11 mouse cellular contexts compared by ENCODE assay signal in the genomic region with DNA sequence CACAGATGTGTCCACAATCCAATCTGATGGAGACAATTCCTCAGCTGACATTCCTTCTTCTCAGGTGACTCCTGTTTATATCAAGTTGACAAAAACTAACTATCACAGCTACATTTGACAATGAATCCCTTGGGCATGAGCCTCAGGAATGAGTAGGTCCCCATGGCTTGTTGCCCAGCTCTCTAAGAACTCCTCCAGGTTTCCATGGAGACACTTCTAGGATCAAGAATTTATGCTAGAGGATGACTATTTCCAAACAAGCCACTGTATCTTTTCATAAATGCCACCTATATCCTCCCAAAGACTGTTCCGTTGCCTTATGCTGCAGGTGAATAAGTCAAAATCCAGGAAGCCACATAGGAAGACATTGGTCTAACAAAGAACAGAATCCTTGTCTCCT.
DNase-seq lines count a peak whose midpoint lies in the region; ATAC-seq and TF ChIP-seq lines count a peak whose summit lies in the region.
"Had no signal": no experiment of that assay in that cellular context is flagged by ENCODE, and none has a peak within 500 bp of the region (broad histone marks: within the 10 kb centered on the region; RNA-seq: fewer than 3 reads in every experiment).

No protein-coding gene starts in this region.

- H3K27ac ChIP-seq in heart, adult 2 months: peak overlapping the region; percentile 60; the same call in 1 of the 2 replicates
- H3K27ac ChIP-seq in brown adipose tissue, adult 24 weeks (replicated peaks; ENCODE audit: low read depth, low read length): peak overlapping the region; percentile 91

- peaks cover 8% of the 10 kb centered on the region for H3K4me1 ChIP-seq in heart, adult 2 months (ENCODE audit: control insufficient read depth, insufficient read depth, low read length)
- peaks cover 5% of the 10 kb centered on the region; the same call in 1 of the 2 replicates for H3K4me1 ChIP-seq in brown adipose tissue, adult 24 weeks (ENCODE audit: control insufficient read depth, insufficient read depth, insufficient read length, low read length)
- H3K4me1 ChIP-seq: megakaryocyte, embryonic 14.5 days had no signal

- no peaks in the 10 kb centered on the region for H3K27me3 ChIP-seq in heart, adult 2 months (ENCODE audit: control insufficient read depth, insufficient read depth, low read length)
- H3K27me3 ChIP-seq: CH12.LX had no signal

- WGBS in heart, adult 2 months: 53% methylated on average over 1 of the region's 1 CpGs

- no peak for ATAC-seq in cerebellum, adult (ENCODE audit: insufficient number of reproducible peaks, low FRiP score, low TSS enrichment)

- TF ChIP-seq EP300 in heart, adult 2 months (IDR thresholded peaks at IDR 0.05; ENCODE audit: insufficient read depth, low read depth, low read length): no peak

- no peak for TF ChIP-seq POLR2A in heart, adult 2 months (IDR thresholded peaks at IDR 0.05; ENCODE audit: insufficient read depth, low read depth, low read length)

- no peak overlapping the region for H3K4me3 ChIP-seq in heart, adult 2 months
- H3K4me3 ChIP-seq in brown adipose tissue, adult 24 weeks (ENCODE audit: insufficient read depth, low read depth, low read length): no peak overlapping the region
- H3K4me3 ChIP-seq: megakaryocyte, embryonic 14.5 days had no signal

- no peak for DNase-seq in heart, adult 2 months
- no peak for DNase-seq in heart, postnatal 25 days (ENCODE audit: low spot score)
- DNase-seq in layer of hippocampus, adult 9-11 months: peak; percentile 43
- DNase-seq in layer of hippocampus, adult 9-10 months (ENCODE audit: low spot score): no peak
- peak; percentile 33 to 36 for DNase-seq in left cerebral cortex, postnatal 36 days (ENCODE audit: low spot score in 2 of 2)
- DNase-seq in urinary bladder, postnatal 4 days (ENCODE audit: low spot score in 2 of 2): no peak
- DNase-seq: thymus, adult 18-20 months had no signal

- peaks cover 2% of the 10 kb centered on the region for H3K36me3 ChIP-seq in heart, adult 2 months (ENCODE audit: control insufficient read depth, insufficient read depth, low read length)

- no peaks in the 10 kb centered on the region for H3K79me2 ChIP-seq in heart, adult 2 months (replicated peaks; ENCODE audit: control insufficient read depth, insufficient read depth, low read length)

- TF ChIP-seq CTCF in heart, adult 2 months (IDR thresholded peaks at IDR 0.05): no peak

- intact Hi-C loops in heart, adult 2 months (cut with DNase I): loop anchor here (1.0 to 2.0 kb wide), 3 partner anchors 26 to 206 kb away; no protein-coding TSS in a partner anchor
- intact Hi-C loops in heart, postnatal 25 days (cut with DNase I): no loop called here
- intact Hi-C loops in left cerebral cortex, postnatal 36 days (cut with DNase I): loop anchor here (2.0 kb wide), 1 partner anchor 66 kb away; no protein-coding TSS in a partner anchor

- no peak overlapping the region for H3K9ac ChIP-seq in heart, adult 2 months (ENCODE audit: low read depth, low read length)

Comparison
In these comparisons a context has a peak if more than half of its experiments do, and no peak if none do; other contexts are left out.
1. DNase-seq: peak in layer of hippocampus, adult 9-11 months (single experiment) and left cerebral cortex, postnatal 36 days (2 of 2); none in heart, adult 2 months (0 of 2), heart, postnatal 25 days (single experiment), layer of hippocampus, adult 9-10 months (single experiment) and urinary bladder, postnatal 4 days (0 of 2).